Mouse (Mus musculus) heart, postnatal 0 days (tissue): ENCODE measurements at regions not wholly inside any gene's neighbourhood (a gene's known extent, or its start where the extent isn't known, plus 50 kb on each side); places are given as distances from the start of the nearest gene placed in this dataset.

Experiments used
- CTCF ChIP-seq: IDR thresholded peaks from 2 replicates; pipeline ENCODE4 v1.5.1; 2016; ENCODE audit warnings: antibody characterized with exemption, control low read depth, low read depth
- EP300 ChIP-seq: IDR thresholded peaks from 2 replicates; pipeline ENCODE4 v1.6.1; 2016; ENCODE audit warnings: antibody characterized with exemption, low read depth

GRCm38 (mm10) chr15:31173309-31174115 lies 50.6 kb upstream of the Dap start:
- no peak for TF ChIP-seq CTCF
- TF ChIP-seq EP300, result no peak
